Mouse (Mus musculus) spleen, postnatal 0 days (tissue): ENCODE results near the gene Fam76a. TPM values are rescaled to one million over a fixed set of nuclear protein-coding genes. Genes with fewer than 3 reads are reported as not detected.

Source experiments
- polyA plus RNA-seq: library from polyadenylated mRNA; unstranded; fragments of >200 nt; fragmentation: Nextera tagmentation; extraction: Ambion mirVana; gene quantifications from 2 replicates; pipeline ENCODE4 v1.2.1, GENCODE M21; 2015

The Fam76a gene
- 44.8 and 49.4 TPM in 2 replicates for polyA plus RNA-seq

DNA sequence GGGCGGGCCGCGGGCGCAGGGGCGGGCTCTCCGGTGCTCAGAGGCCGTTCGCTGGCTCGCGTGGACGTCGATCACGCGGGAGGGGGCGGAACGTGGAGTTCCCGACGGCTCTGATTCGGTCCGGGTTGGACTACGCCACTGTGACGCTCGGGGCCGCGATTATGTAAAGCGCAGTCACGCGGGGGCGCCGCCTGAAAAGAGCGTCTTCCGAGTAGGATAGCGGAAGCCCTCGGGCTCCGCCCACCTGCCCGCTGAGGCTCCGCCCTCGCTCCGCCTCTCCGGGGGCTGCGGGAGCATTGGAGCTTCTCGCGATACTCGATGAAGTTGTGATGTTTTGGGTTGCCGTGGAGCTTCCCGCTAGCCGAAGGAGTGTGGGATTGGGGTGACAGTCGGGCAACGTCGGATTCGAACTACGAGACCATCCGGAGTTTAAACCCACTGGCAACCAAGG, at the start of gene Fam76a:
Gene Fam76a (minus strand): TSS at position 1 of the 451 bp plus-strand sequence.

DNA sequence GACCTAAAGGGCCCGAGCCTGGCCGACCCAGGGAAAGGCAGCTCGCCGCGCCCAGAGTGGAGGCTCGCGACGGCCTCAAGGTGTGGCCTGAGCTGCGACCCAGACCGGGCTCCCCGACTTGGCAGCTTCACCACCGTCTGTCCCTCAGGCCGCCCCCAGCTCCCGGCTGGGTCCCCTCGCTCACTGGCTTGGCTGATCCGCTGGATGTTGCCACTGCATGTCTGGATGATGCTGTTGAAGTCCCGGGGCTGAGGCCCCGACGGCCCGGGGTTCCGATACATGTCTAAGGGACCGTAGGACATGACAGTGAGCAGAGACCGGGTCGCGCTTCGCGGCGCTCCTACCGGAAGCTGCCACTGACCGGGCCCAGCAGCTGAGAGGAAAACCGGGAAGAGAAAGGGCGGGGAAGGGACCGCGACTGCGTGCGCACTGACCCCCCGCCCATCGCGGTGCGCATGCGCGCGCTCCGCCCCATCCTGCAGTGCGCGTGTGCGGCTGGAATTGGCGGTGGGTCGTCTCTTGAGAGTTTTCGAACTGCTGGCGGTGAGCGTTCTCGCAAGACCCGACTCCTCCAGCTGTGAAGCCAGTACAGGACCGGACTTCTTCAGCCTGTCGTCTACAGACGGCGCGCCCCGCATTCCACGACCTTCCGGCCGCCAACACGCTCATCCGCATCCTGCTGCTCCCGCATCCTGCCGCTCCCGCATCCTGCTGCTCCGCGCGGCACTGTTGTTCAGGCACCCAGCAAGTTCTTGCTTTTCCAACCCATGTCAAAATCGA, 38.1 kb downstream of the Fam76a start, which contains the start of gene Stx12:
Gene Stx12 (minus strand): TSS at position 446 of the 780 bp plus-strand sequence.

Other genes starting within 250 kb of the Fam76a start
- gene Xkr8, start 190.0 kb downstream of the Fam76a start, polyA plus RNA-seq: 2.6 and 3.9 TPM in 2 replicates
- 0.75 and 1.0 TPM in 2 replicates for gene Smpdl3b, start 165.3 kb downstream of the Fam76a start, polyA plus RNA-seq
- 110 and 126 TPM in 2 replicates for gene Rpa2, start 154.2 kb downstream of the Fam76a start, polyA plus RNA-seq
- 4.8 and 5.8 TPM in 2 replicates for gene Themis2, start 126.2 kb downstream of the Fam76a start, polyA plus RNA-seq
- 27.0 and 28.4 TPM in 2 replicates for gene Ppp1r8, start 79.4 kb downstream of the Fam76a start, polyA plus RNA-seq
- 20.2 and 22.4 TPM in 2 replicates for gene Stx12, start 38.0 kb downstream of the Fam76a start, polyA plus RNA-seq
- gene Fgr, start 51.5 kb upstream of the Fam76a start, polyA plus RNA-seq: 11.6 and 16.2 TPM in 2 replicates
- gene Ahdc1, start 88.7 kb upstream of the Fam76a start, polyA plus RNA-seq: 2.4 and 3.7 TPM in 2 replicates
- gene Wasf2, start 207.9 kb upstream of the Fam76a start, polyA plus RNA-seq: 83.1 and 88.3 TPM in 2 replicates